Mouse (Mus musculus) kidney, postnatal 36 days (tissue): Measurements from ENCODE around the gene Abcb9.

Experiments used
- DNase-seq, 2 experiments: peaks; one replicate each; pipeline ENCODE4 v3.0.0; 2021 to 2022; ENCODE audit warnings: mixed read lengths in 2 of 2

The Abcb9 gene

GRCm38 (mm10) chr5:124095596-124096232, at the start of gene Abcb9:
Gene Abcb9 (minus strand): TSS chr5:124095798.
- DNase-seq = peak; percentile 99 to 100

- no peak for DNase-seq
Observed at GRCm38 (mm10) chr5:124138066-124138465, 42.5 kb upstream of the Abcb9 start.

- DNase-seq = no peak
Observed at GRCm38 (mm10) chr5:124134261-124134660, 38.7 kb upstream of the Abcb9 start.

GRCm38 (mm10) chr5:124125093-124125492, 29.5 kb upstream of the Abcb9 start:
- DNase-seq = no peak

GRCm38 (mm10) chr5:124122357-124122756, 26.8 kb upstream of the Abcb9 start:
- DNase-seq = no peak

- no peak for DNase-seq
Observed at GRCm38 (mm10) chr5:124119204-124119603, 23.6 kb upstream of the Abcb9 start.

GRCm38 (mm10) chr5:124115990-124116845, 20.6 kb upstream of the Abcb9 start, which contains the start of gene Arl6ip4:
Gene Arl6ip4 (plus strand): TSS chr5:124116089.
- DNase-seq = peak; percentile 66 to 86

- DNase-seq = no peak
Observed at GRCm38 (mm10) chr5:124115531-124115930, 19.9 kb upstream of the Abcb9 start.

- DNase-seq = no peak
Observed at GRCm38 (mm10) chr5:124114276-124115025, 18.9 kb upstream of the Abcb9 start.

GRCm38 (mm10) chr5:124113030-124113429, 17.4 kb upstream of the Abcb9 start:
- peak; percentile 66 to 81 for DNase-seq

GRCm38 (mm10) chr5:124112531-124112930, 16.9 kb upstream of the Abcb9 start:
- peak; percentile 39 to 57 for DNase-seq

GRCm38 (mm10) chr5:124111742-124112497, 16.3 kb upstream of the Abcb9 start, which contains the start of gene Ogfod2:
Gene Ogfod2 (plus strand): TSS chr5:124112297.
- DNase-seq = peak; percentile 97

- DNase-seq = peak in 1 of 2 experiments; percentile 74
Observed at GRCm38 (mm10) chr5:124111077-124111741, 15.6 kb upstream of the Abcb9 start.

GRCm38 (mm10) chr5:124103552-124103951, 8.0 kb upstream of the Abcb9 start:
- no peak for DNase-seq

GRCm38 (mm10) chr5:124103020-124103419, 7.4 kb upstream of the Abcb9 start:
- DNase-seq = no peak

GRCm38 (mm10) chr5:124102326-124102725, 6.7 kb upstream of the Abcb9 start:
- DNase-seq = no peak

GRCm38 (mm10) chr5:124100128-124101044, 4.8 kb upstream of the Abcb9 start:
- DNase-seq = no peak

GRCm38 (mm10) chr5:124098923-124099322, 3.3 kb upstream of the Abcb9 start:
- no peak for DNase-seq

GRCm38 (mm10) chr5:124095077-124095581, 469 bp downstream of the Abcb9 start:
- peak in 1 of 2 experiments; percentile 18 for DNase-seq

GRCm38 (mm10) chr5:124093852-124094604, 1.6 kb downstream of the Abcb9 start:
- no peak for DNase-seq
